Mouse (Mus musculus) forebrain, embryonic 14.5 days (tissue): ENCODE results near the gene Klhl6. TPM values are rescaled to one million over a fixed set of nuclear protein-coding genes. Genes with fewer than 3 reads are reported as not detected.

Experiments used
- ATAC-seq: fragments of 200-750 bp; cut with Nextera tagmentation; 2 replicates; pipeline ENCODE4 v1.8.0; 2017; ENCODE audit warnings: mild to moderate bottlenecking, moderate library complexity
- DNase-seq: peaks from one replicate; pipeline ENCODE4 v3.0.0-alpha.2; 2015; ENCODE audit warnings: low spot score
- H3K27ac ChIP-seq: fragments of 300-500 bp; sonication (generic); 2 replicates; pipeline ENCODE4 v1.5.1; 2014; ENCODE audit warnings: low read depth, mild to moderate bottlenecking, control low read depth, low read length, moderate library complexity
- H3K27me3 ChIP-seq: fragments of 300-500 bp; sonication (generic); replicated peaks from 2 replicates; pipeline ENCODE4 v1.6.1; 2014; ENCODE audit warnings: low read length, control low read depth, mixed read lengths; ENCODE audit not compliant: control insufficient read depth, insufficient read depth
- H3K36me3 ChIP-seq: fragments of 300-500 bp; sonication (generic); 2 replicates; pipeline ENCODE4 v1.6.1; 2014; ENCODE audit warnings: low read length, control low read depth; ENCODE audit not compliant: control insufficient read depth, insufficient read depth
- H3K4me1 ChIP-seq: fragments of 300-500 bp; sonication (generic); 2 replicates; pipeline ENCODE4 v1.6.1; 2014; ENCODE audit warnings: antibody characterized with exemption, low read length, control low read depth; ENCODE audit not compliant: control insufficient read depth, insufficient read depth
- H3K4me2 ChIP-seq: fragments of 300-500 bp; sonication (generic); 2 replicates; pipeline ENCODE4 v1.6.1; 2014; ENCODE audit warnings: mild to moderate bottlenecking, control low read depth, low read length
- H3K4me3 ChIP-seq: fragments of 300-500 bp; sonication (generic); 2 replicates; pipeline ENCODE4 v1.5.1; 2014; ENCODE audit warnings: low read depth, low read length, control low read depth
- H3K9ac ChIP-seq: fragments of 300-500 bp; sonication (generic); 2 replicates; pipeline ENCODE4 v1.6.1; 2014; ENCODE audit warnings: mild to moderate bottlenecking, low read length, control low read depth, moderate library complexity
- H3K9me3 ChIP-seq: fragments of 300-500 bp; sonication (generic); replicated peaks from 2 replicates; pipeline ENCODE4 v1.6.1; 2016; ENCODE audit warnings: low read length, control low read depth, mixed read lengths; ENCODE audit not compliant: control insufficient read depth
- WGBS: fragments of 180-500 bp; shearing (Covaris S2); extraction: QIAGEN DNeasy Blood & Tissue Kit; methylation state at CpG from one replicate; pipeline ENCODE4 v1.1.7; 2014; 5-methylcytosine and 5-hydroxymethylcytosine counted together
- polyA plus RNA-seq: library from polyadenylated mRNA; unstranded; fragments of >200 nt; fragmentation: Nextera tagmentation; extraction: Ambion mirVana; gene quantifications from 2 replicates; pipeline ENCODE4 v1.2.1, GENCODE M21; 2014

Gene Klhl6
- polyA plus RNA-seq, 1 experiment from 2014 or later: 3.7 TPM

- no peaks in the 10 kb centered on the region for H3K9me3 ChIP-seq
- H3K27ac ChIP-seq: no peak overlapping the region
- no peak overlapping the region for H3K9ac ChIP-seq
- 82% methylated on average over 1 of the region's 1 CpGs for WGBS
- ATAC-seq (no peak), DNase-seq (no peak)
- H3K4me1 ChIP-seq: no peaks in the 10 kb centered on the region
- no peak overlapping the region for H3K4me2 ChIP-seq
- H3K4me3 ChIP-seq: no peak overlapping the region
- no peaks in the 10 kb centered on the region for H3K27me3 ChIP-seq
- H3K36me3 ChIP-seq: no peaks in the 10 kb centered on the region
These were observed 16.4 kb downstream of the Klhl6 start for GRCm38 (mm10) chr16:19966437-19966836.

DNA sequence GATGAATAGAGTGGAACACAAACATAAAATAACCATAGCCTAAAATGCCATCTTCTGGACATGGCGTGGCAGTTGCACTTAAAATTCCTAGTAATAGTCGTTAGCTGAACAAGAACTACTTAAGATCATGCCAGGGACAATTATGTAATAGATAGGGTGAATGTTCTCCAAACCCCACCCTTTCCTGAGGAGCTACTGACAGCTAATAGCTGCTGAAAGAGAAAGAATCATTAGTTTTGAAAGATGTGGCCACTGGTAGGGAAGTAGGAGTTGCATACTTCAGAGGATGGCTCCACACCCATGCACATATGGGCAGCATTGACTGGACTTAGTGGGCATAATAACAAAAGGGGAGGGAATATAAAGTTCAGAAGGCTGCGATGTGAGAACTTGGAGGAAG is 19.9 kb downstream of the Klhl6 start:
- no peaks in the 10 kb centered on the region for H3K4me1 ChIP-seq
- H3K36me3 ChIP-seq: no peaks in the 10 kb centered on the region
- no peaks in the 10 kb centered on the region for H3K27me3 ChIP-seq
- no peak overlapping the region for H3K27ac ChIP-seq
- H3K9me3 ChIP-seq: no peaks in the 10 kb centered on the region
- no peak overlapping the region for H3K4me2 ChIP-seq
- WGBS: 89% methylated on average over 3 of the region's 3 CpGs
- no peak overlapping the region for H3K9ac ChIP-seq
- H3K4me3 ChIP-seq: no peak overlapping the region
- DNase-seq (no peak), ATAC-seq (no peak)

DNA sequence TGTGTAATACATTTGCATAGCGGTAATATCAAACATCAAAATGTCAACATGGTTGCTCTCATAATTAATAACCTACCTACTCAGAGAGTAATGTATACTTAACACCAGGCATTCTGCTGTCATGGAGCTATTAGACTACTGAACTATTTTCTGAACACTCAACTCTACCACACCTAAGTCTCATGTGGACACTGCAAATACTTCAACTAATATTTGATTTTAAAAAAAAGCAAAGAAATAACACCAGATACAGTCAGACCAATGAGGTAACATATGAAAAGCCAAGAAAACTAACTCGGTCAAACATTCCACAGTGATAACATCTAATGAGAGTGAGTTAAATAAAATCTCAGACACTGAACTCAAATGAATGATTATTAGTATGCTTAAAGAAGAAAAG is 21.8 kb downstream of the Klhl6 start:
- WGBS: 97% methylated on average over 2 of the region's 2 CpGs
- DNase-seq (no peak), ATAC-seq (no peak)
- H3K9me3 ChIP-seq: no peaks in the 10 kb centered on the region
- H3K4me1 ChIP-seq: no peaks in the 10 kb centered on the region
- no peak overlapping the region for H3K4me2 ChIP-seq
- no peak overlapping the region for H3K27ac ChIP-seq
- no peaks in the 10 kb centered on the region for H3K27me3 ChIP-seq
- no peak overlapping the region for H3K4me3 ChIP-seq
- no peak overlapping the region for H3K9ac ChIP-seq
- H3K36me3 ChIP-seq: no peaks in the 10 kb centered on the region

- H3K4me3 ChIP-seq: no peak overlapping the region
- no peaks in the 10 kb centered on the region for H3K4me1 ChIP-seq
- H3K4me2 ChIP-seq: no peak overlapping the region
- WGBS: 37% methylated on average over 4 of the region's 4 CpGs
- H3K36me3 ChIP-seq: no peaks in the 10 kb centered on the region
- H3K27ac ChIP-seq: no peak overlapping the region
- DNase-seq (peak; percentile 12), ATAC-seq (no peak)
- no peaks in the 10 kb centered on the region for H3K9me3 ChIP-seq
- H3K27me3 ChIP-seq: no peaks in the 10 kb centered on the region
- H3K9ac ChIP-seq: no peak overlapping the region
These were observed 22.3 kb downstream of the Klhl6 start for GRCm38 (mm10) chr16:19960407-19961058.

GRCm38 (mm10) chr16:19957051-19957450 is 25.8 kb downstream of the Klhl6 start:
- Histone ChIP-seq H3K27ac (no peak overlapping the region), H3K4me2 (no peak overlapping the region), H3K4me3 (no peak overlapping the region), H3K9ac (no peak overlapping the region), H3K4me1 (no peaks in the 10 kb centered on the region), H3K36me3 (no peaks in the 10 kb centered on the region), H3K9me3 (no peaks in the 10 kb centered on the region), H3K27me3 (no peaks in the 10 kb centered on the region)
- WGBS: 84% methylated on average over 5 of the region's 5 CpGs
- ATAC-seq (no peak), DNase-seq (no peak)

DNA sequence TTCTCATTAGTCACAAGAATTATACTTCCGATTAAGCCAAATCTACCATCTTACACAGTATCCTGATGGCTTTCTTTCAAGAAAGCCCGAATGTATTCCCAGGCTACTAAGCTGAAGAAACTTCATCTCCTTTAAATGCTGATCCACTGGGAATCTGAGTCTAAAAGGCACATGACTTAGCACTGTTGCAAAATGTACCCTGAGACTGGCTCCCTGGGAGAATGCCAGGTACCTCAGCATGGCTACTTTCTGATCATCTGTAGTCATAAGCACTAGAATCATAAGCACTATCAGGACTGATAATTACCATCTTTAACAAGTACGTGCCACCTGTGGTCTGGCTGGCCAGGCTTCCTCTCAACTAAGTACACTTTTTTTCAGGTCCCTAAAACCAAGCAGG is 35.5 kb downstream of the Klhl6 start:
- no peaks in the 10 kb centered on the region for H3K36me3 ChIP-seq
- no peak overlapping the region for H3K27ac ChIP-seq
- DNase-seq: no peak
- no peak for ATAC-seq
- no peaks in the 10 kb centered on the region for H3K9me3 ChIP-seq
- 89% methylated on average over 3 of the region's 3 CpGs for WGBS
- no peaks in the 10 kb centered on the region for H3K4me1 ChIP-seq
- H3K27me3 ChIP-seq: no peaks in the 10 kb centered on the region
- no peak overlapping the region for H3K9ac ChIP-seq
- no peak overlapping the region for H3K4me3 ChIP-seq
- H3K4me2 ChIP-seq: no peak overlapping the region

DNA sequence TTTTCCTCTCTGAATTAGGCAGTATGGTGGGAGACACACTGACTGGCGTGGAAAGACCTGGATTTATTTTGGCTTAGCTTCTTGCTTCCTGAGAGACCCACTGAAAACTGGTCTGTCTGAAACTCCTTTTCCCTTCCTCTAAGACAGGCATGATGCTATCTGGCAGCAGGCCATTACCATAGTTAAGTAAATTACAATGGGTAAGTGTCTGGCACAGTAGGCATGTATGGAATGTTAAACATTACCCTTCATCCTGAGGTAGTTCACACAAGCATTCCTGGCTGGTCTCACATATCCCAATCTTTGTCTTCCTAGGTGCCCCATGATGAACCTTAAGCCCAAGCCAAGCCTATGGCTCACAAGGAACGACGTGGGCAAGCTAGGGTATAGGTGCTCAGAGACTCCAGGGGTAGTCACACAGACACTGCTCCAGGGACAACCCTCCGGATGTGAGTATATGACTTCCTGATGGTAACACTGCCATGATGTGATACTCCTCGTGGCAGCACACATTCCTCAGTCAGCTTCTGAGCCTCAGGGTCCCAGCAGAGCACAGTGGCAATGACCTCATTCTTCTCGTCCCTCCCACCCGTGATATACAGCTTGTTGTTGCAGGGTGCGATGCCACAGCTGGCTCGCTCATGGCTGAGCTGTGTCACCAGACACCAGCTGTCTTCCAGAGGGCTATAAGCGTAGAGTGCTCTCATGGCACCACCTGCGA is 36.1 kb downstream of the Klhl6 start:
- Histone ChIP-seq H3K9ac (no peak overlapping the region), H3K36me3 (no peaks in the 10 kb centered on the region), H3K27me3 (no peaks in the 10 kb centered on the region), H3K9me3 (no peaks in the 10 kb centered on the region), H3K27ac (no peak overlapping the region), H3K4me3 (no peak overlapping the region), H3K4me2 (no peak overlapping the region), H3K4me1 (no peaks in the 10 kb centered on the region)
- WGBS: 82% methylated on average over 11 of the region's 11 CpGs
- no peak for DNase-seq
- ATAC-seq: no peak

GRCm38 (mm10) chr16:19920823-19921222 is 62.0 kb downstream of the Klhl6 start:
- Histone ChIP-seq H3K36me3 (no peaks in the 10 kb centered on the region), H3K4me2 (no peak overlapping the region), H3K27ac (no peak overlapping the region), H3K9ac (no peak overlapping the region), H3K9me3 (no peaks in the 10 kb centered on the region), H3K4me1 (no peaks in the 10 kb centered on the region), H3K4me3 (no peak overlapping the region), H3K27me3 (no peaks in the 10 kb centered on the region)
- ATAC-seq (no peak), DNase-seq (no peak)

DNA sequence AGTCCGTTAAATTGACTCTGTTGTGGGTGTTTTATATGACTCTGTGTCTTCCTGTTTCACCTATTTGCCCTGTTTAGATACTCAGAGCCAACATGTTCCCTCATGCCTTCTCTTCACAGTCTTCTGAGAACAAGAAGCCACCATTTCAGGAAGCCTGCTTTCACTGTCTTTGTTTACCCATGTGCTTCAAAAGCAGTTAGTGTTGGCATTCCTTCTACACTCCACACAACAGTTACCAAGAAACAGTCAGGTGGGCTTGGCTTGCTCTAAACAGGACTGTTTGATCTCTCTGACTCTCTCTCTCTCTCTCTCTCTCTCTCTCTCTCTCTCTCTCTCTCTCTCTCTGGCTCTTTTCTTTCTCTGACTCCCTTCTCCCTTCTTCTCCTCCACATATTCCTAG is 64.6 kb downstream of the Klhl6 start:
- Histone ChIP-seq H3K27ac (no peak overlapping the region), H3K4me2 (no peak overlapping the region), H3K36me3 (no peaks in the 10 kb centered on the region), H3K27me3 (no peaks in the 10 kb centered on the region), H3K9ac (no peak overlapping the region), H3K4me3 (no peak overlapping the region), H3K4me1 (no peaks in the 10 kb centered on the region), H3K9me3 (no peaks in the 10 kb centered on the region)
- 96% methylated on average over 1 of the region's 1 CpGs for WGBS
- ATAC-seq (no peak), DNase-seq (no peak)
